Mouse (Mus musculus): ENCODE results near the gene Clic4.

DNA sequence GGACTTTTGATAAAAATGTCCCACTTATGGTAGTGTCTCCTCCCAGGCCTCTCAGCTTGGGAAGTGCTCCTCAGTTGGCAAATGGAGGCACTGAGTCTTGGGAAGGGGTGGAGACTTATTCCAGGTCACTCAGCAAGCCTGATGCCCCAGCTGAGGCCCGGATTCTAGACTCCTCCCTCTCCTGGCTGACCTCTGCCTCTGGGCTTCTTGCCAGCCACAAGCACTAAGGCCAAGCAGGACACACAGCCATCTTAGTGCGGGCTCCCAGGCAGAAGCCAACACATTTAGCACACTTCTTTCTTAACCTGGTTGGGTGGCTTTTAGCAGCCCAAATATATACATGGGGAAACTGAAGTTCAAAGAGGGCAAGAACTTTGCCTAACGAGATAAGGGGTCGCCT is 33.9 kb upstream of the Clic4 start:
- TF ChIP-seq CTCF (IDR thresholded peaks at IDR 0.05; ENCODE audit: extremely low read depth, insufficient read depth, insufficient read length, insufficient replicate concordance) (no peak), POLR2A (IDR thresholded peaks at IDR 0.05; ENCODE audit: low read depth, low read length) (no peak)
